In the genomic region with DNA sequence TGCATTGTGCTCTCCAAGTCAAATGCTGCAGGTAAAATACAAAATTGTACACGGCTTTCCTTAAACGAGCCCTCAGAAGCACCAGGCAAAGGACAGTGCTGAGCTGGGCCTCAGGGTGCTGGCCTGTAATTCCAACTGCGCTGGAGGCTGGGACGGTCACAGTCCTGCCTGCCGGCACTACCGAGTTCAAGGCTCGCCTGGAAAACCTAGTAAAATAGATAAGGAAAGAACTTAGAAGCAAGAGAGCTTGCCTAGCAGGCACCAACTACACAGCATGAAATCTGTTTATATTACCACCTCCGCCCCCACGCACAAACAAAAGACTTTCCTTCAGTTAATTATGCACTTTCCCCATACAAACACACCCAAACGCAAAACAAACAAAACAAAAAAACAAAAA, we compare ENCODE assay signal across 14 mouse cellular contexts. TPM values are rescaled to one million over a fixed set of nuclear protein-coding genes. Genes with fewer than 3 reads are reported as not detected.
DNase-seq lines count a peak whose midpoint lies in the region; ATAC-seq and TF ChIP-seq lines count a peak whose summit lies in the region.
"Had no signal": no experiment of that assay in that cellular context is flagged by ENCODE, and none has a peak within 500 bp of the region (broad histone marks: within the 10 kb centered on the region; RNA-seq: fewer than 3 reads in every experiment).

No protein-coding gene starts in this region.

- H3K4me1 ChIP-seq in forebrain, postnatal 0 days (ENCODE audit: insufficient read depth): peaks cover 6% of the 10 kb centered on the region; the same call in 1 of the 2 replicates
- H3K4me1 ChIP-seq in forebrain, embryonic 12.5 days: peaks cover 27% of the 10 kb centered on the region
- H3K4me1 ChIP-seq in kidney, embryonic 16.5 days (ENCODE audit: insufficient read depth, low read length): peaks cover 19% of the 10 kb centered on the region
- H3K4me1 ChIP-seq in embryonic facial prominence, embryonic 14.5 days (ENCODE audit: control insufficient read depth, insufficient read depth, low read length): peaks cover 3% of the 10 kb centered on the region; the same call in 1 of the 2 replicates
- H3K4me1 ChIP-seq in midbrain, embryonic 15.5 days: peaks cover 21% of the 10 kb centered on the region

- no peak overlapping the region for H3ac ChIP-seq in myocyte (ENCODE audit: control insufficient read depth, insufficient read length)

- peak overlapping the region; percentile 45; the same call in 1 of the 2 replicates for H3K27ac ChIP-seq in forebrain, postnatal 0 days (ENCODE audit: low read depth, low read length)
- H3K27ac ChIP-seq in forebrain, embryonic 12.5 days: no peak overlapping the region
- no peak overlapping the region for H3K27ac ChIP-seq in kidney, embryonic 16.5 days (ENCODE audit: low read length)
- H3K27ac ChIP-seq in embryonic facial prominence, embryonic 14.5 days (replicated peaks; ENCODE audit: low read depth, low read length): no peak overlapping the region
- H3K27ac ChIP-seq in midbrain, embryonic 15.5 days: no peak overlapping the region
- H3K27ac ChIP-seq: embryonic facial prominence, embryonic 12.5 days had no signal

- H3K4me2 ChIP-seq in forebrain, postnatal 0 days (ENCODE audit: low read depth): no peak overlapping the region
- H3K4me2 ChIP-seq in forebrain, embryonic 12.5 days: no peak overlapping the region
- H3K4me2 ChIP-seq in kidney, embryonic 16.5 days (replicated peaks; ENCODE audit: low read depth, low read length): peak overlapping the region; percentile 97
- H3K4me2 ChIP-seq in embryonic facial prominence, embryonic 14.5 days (ENCODE audit: low read depth, low read length): peak overlapping the region; percentile 93
- H3K4me2 ChIP-seq in myocyte (ENCODE audit: low read depth): peak overlapping the region; percentile 93
- no peak overlapping the region for H3K4me2 ChIP-seq in midbrain, embryonic 15.5 days

- H3K9ac ChIP-seq in forebrain, postnatal 0 days: no peak overlapping the region
- H3K9ac ChIP-seq in forebrain, embryonic 12.5 days: no peak overlapping the region
- no peak overlapping the region for H3K9ac ChIP-seq in kidney, embryonic 16.5 days (replicated peaks; ENCODE audit: low read length)
- 0 out of 2 replicates have a peak overlapping the region, but pooled peaks have one; percentile 81 for H3K9ac ChIP-seq in embryonic facial prominence, embryonic 14.5 days (ENCODE audit: low read depth, low read length)
- H3K9ac ChIP-seq in midbrain, embryonic 15.5 days: no peak overlapping the region

- no peak overlapping the region for H3K4me3 ChIP-seq in forebrain, postnatal 0 days (ENCODE audit: low read depth, low read length)
- H3K4me3 ChIP-seq in forebrain, embryonic 12.5 days (replicated peaks): no peak overlapping the region
- H3K4me3 ChIP-seq in kidney, embryonic 16.5 days (ENCODE audit: low read length): no peak overlapping the region; the same call in 1 of the 2 replicates
- H3K4me3 ChIP-seq in embryonic facial prominence, embryonic 14.5 days (ENCODE audit: low read depth, low read length): peak overlapping the region; percentile 59
- peak overlapping the region; percentile 48 for H3K4me3 ChIP-seq in myocyte
- H3K4me3 ChIP-seq in midbrain, embryonic 15.5 days: no peak overlapping the region

- peaks cover 33% of the 10 kb centered on the region for H3K79me2 ChIP-seq in myocyte (ENCODE audit: control insufficient read depth, insufficient read depth)

- TF ChIP-seq POLR2A in myocyte (IDR thresholded peaks at IDR 0.05; ENCODE audit: insufficient read length, low read depth): no peak

- H3K27me3 ChIP-seq in forebrain, postnatal 0 days (ENCODE audit: insufficient read depth, low read length): peaks cover 8% of the 10 kb centered on the region
- H3K27me3 ChIP-seq in forebrain, embryonic 12.5 days: peaks cover 73% of the 10 kb centered on the region
- H3K27me3 ChIP-seq in kidney, embryonic 16.5 days (ENCODE audit: insufficient read depth, low read length): 0 out of 2 replicates have a peak, but pooled peaks cover 6% of the 10 kb centered on the region
- H3K27me3 ChIP-seq in embryonic facial prominence, embryonic 14.5 days (replicated peaks; ENCODE audit: control insufficient read depth, insufficient read depth, low read length): peaks cover 20% of the 10 kb centered on the region
- H3K27me3 ChIP-seq in myocyte (ENCODE audit: control insufficient read depth, insufficient read depth, insufficient read length): no peaks in the 10 kb centered on the region
- peaks cover 38% of the 10 kb centered on the region for H3K27me3 ChIP-seq in midbrain, embryonic 15.5 days (replicated peaks)

- TF ChIP-seq CTCF in forebrain, postnatal 0 days (IDR thresholded peaks at IDR 0.05; ENCODE audit: low read depth): no peak

- DNase-seq in forebrain, postnatal 0 days: no peak
- no peak for DNase-seq in kidney, postnatal 4 days
- DNase-seq in embryonic facial prominence, embryonic 14.5 days (ENCODE audit: low spot score): no peak
- DNase-seq in adrenal gland, adult 2 months: no peak
- DNase-seq: cerebellum, adult 9-10 months; kidney, adult 9 months; left cerebral cortex, postnatal 4 days; lung, postnatal 10 days; right cerebral cortex, postnatal 14 days had no signal

- H3K36me3 ChIP-seq in forebrain, postnatal 0 days (ENCODE audit: insufficient read depth): no peaks in the 10 kb centered on the region
- H3K36me3 ChIP-seq in forebrain, embryonic 12.5 days (replicated peaks): no peaks in the 10 kb centered on the region
- no peaks in the 10 kb centered on the region for H3K36me3 ChIP-seq in kidney, embryonic 16.5 days (ENCODE audit: insufficient read depth, low read length)
- no peaks in the 10 kb centered on the region for H3K36me3 ChIP-seq in embryonic facial prominence, embryonic 14.5 days (ENCODE audit: control insufficient read depth, insufficient read depth, low read length)
- H3K36me3 ChIP-seq in myocyte (ENCODE audit: control insufficient read depth, insufficient read depth): no peaks in the 10 kb centered on the region
- no peaks in the 10 kb centered on the region for H3K36me3 ChIP-seq in midbrain, embryonic 15.5 days (replicated peaks)
- H3K36me3 ChIP-seq: embryonic facial prominence, embryonic 12.5 days had no signal

- ATAC-seq in forebrain, postnatal 0 days: no peak
- ATAC-seq in forebrain, embryonic 12.5 days (ENCODE audit: low FRiP score): no peak
- no peak for ATAC-seq in kidney, embryonic 16.5 days (ENCODE audit: low FRiP score, low TSS enrichment)
- no peak for ATAC-seq in embryonic facial prominence, embryonic 14.5 days (ENCODE audit: low read depth)
- no peak for ATAC-seq in midbrain, embryonic 15.5 days (replicated peaks)

- 53% methylated on average over 10 of the region's 10 CpGs for WGBS in forebrain, postnatal 0 days
- 46% methylated on average over 10 of the region's 10 CpGs for WGBS in forebrain, embryonic 12.5 days
- WGBS in kidney, embryonic 16.5 days: 64% methylated on average over 10 of the region's 10 CpGs
- 58% methylated on average over 10 of the region's 10 CpGs for WGBS in embryonic facial prominence, embryonic 14.5 days
- 55% methylated on average over 10 of the region's 10 CpGs for WGBS in midbrain, embryonic 15.5 days

- H3K9me3 ChIP-seq in forebrain, postnatal 0 days (ENCODE audit: low read length): no peaks in the 10 kb centered on the region
- no peaks in the 10 kb centered on the region for H3K9me3 ChIP-seq in forebrain, embryonic 12.5 days
- H3K9me3 ChIP-seq in kidney, embryonic 16.5 days (ENCODE audit: low read length): no peaks in the 10 kb centered on the region
- H3K9me3 ChIP-seq in embryonic facial prominence, embryonic 14.5 days (ENCODE audit: control insufficient read depth, low read length): no peaks in the 10 kb centered on the region
- no peaks in the 10 kb centered on the region for H3K9me3 ChIP-seq in midbrain, embryonic 15.5 days
- H3K9me3 ChIP-seq: embryonic facial prominence, embryonic 12.5 days had no signal

TF ChIP-seq in myocyte, 11 proteins besides CTCF, POLR2A, EP300 and RAD21 (continues in another document):
- TF ChIP-seq TCF12 (IDR thresholded peaks at IDR 0.05; ENCODE audit: insufficient read depth, poor library complexity, severe bottlenecking) (no peak), MAX (IDR thresholded peaks at IDR 0.05; ENCODE audit: low read depth) (no peak)

RNA-seq across cellular contexts. Expression of gene Nexn, which starts 1.8 kb away (rescaled TPM):
- total RNA-seq in forebrain, postnatal 0 days (2014; rRNA removed): 0.38 and 0.77 TPM in 2 replicates
- polyA plus RNA-seq in forebrain, postnatal 0 days (2015; fragmentation: Nextera tagmentation; extraction: Ambion mirVana): 3.1 and 4.2 TPM in 2 replicates
- polyA plus RNA-seq in forebrain, embryonic 12.5 days (2016; fragmentation: Nextera tagmentation; extraction: Ambion mirVana): 3.4 and 6.3 TPM in 2 replicates
- 9.5 and 10.9 TPM in 2 replicates for polyA plus RNA-seq in kidney, embryonic 16.5 days (2015; fragmentation: Nextera tagmentation; extraction: Ambion mirVana)
- polyA plus RNA-seq in embryonic facial prominence, embryonic 14.5 days (2014; fragmentation: Nextera tagmentation; extraction: Ambion mirVana): 30.8 and 42.0 TPM in 2 replicates
- 24.9 TPM for polyA plus RNA-seq in myocyte (2012; fragmentation: generic; extraction: Trizol)
- polyA plus RNA-seq in midbrain, embryonic 15.5 days (2015; fragmentation: Nextera tagmentation; extraction: Ambion mirVana): 0.88 and 2.2 TPM in 2 replicates
- 1 to 10 TPM; 3.7 TPM for total RNA-seq in adrenal gland, adult 2 months (2021)
- not detected in 2 replicates for polyA plus RNA-seq in adrenal gland, adult 2 months (2012; rRNA removed)

RNA-seq across cellular contexts. Expression of gene Fubp1, which starts 54.2 kb away (rescaled TPM):
- 230 and 257 TPM in 2 replicates for total RNA-seq in forebrain, postnatal 0 days (2014; rRNA removed)
- 127 and 135 TPM in 2 replicates for polyA plus RNA-seq in forebrain, postnatal 0 days (2015; fragmentation: Nextera tagmentation; extraction: Ambion mirVana)
- polyA plus RNA-seq in forebrain, embryonic 12.5 days (2016; fragmentation: Nextera tagmentation; extraction: Ambion mirVana): 437 and 443 TPM in 2 replicates
- 258 and 286 TPM in 2 replicates for polyA plus RNA-seq in kidney, embryonic 16.5 days (2015; fragmentation: Nextera tagmentation; extraction: Ambion mirVana)
- polyA plus RNA-seq in embryonic facial prominence, embryonic 14.5 days (2014; fragmentation: Nextera tagmentation; extraction: Ambion mirVana): 199 and 200 TPM in 2 replicates
- 27.9 TPM for polyA plus RNA-seq in myocyte (2012; fragmentation: generic; extraction: Trizol)
- 227 and 232 TPM in 2 replicates for polyA plus RNA-seq in midbrain, embryonic 15.5 days (2015; fragmentation: Nextera tagmentation; extraction: Ambion mirVana)
- total RNA-seq in adrenal gland, adult 2 months (2021): 100 to 1,000 TPM; 118 to 137 TPM
- 71.8 and 97.5 TPM in 2 replicates for polyA plus RNA-seq in adrenal gland, adult 2 months (2012; rRNA removed)

RNA-seq across cellular contexts. Expression of gene Dnajb4, which starts 54.3 kb away (rescaled TPM):
- total RNA-seq in forebrain, postnatal 0 days (2014; rRNA removed): 36.1 and 39.7 TPM in 2 replicates
- 28.9 and 41.5 TPM in 2 replicates for polyA plus RNA-seq in forebrain, postnatal 0 days (2015; fragmentation: Nextera tagmentation; extraction: Ambion mirVana)
- polyA plus RNA-seq in forebrain, embryonic 12.5 days (2016; fragmentation: Nextera tagmentation; extraction: Ambion mirVana): 26.6 and 28.7 TPM in 2 replicates
- 34.1 and 34.2 TPM in 2 replicates for polyA plus RNA-seq in kidney, embryonic 16.5 days (2015; fragmentation: Nextera tagmentation; extraction: Ambion mirVana)
- 32.6 and 36.5 TPM in 2 replicates for polyA plus RNA-seq in embryonic facial prominence, embryonic 14.5 days (2014; fragmentation: Nextera tagmentation; extraction: Ambion mirVana)
- 8.1 TPM for polyA plus RNA-seq in myocyte (2012; fragmentation: generic; extraction: Trizol)
- polyA plus RNA-seq in midbrain, embryonic 15.5 days (2015; fragmentation: Nextera tagmentation; extraction: Ambion mirVana): 40.0 and 41.0 TPM in 2 replicates
- 10 to 100 TPM; 44.1 to 63.9 TPM for total RNA-seq in adrenal gland, adult 2 months (2021)
- polyA plus RNA-seq in adrenal gland, adult 2 months (2012; rRNA removed): 4.1 and 4.4 TPM in 2 replicates

Comparison
In these comparisons a context has a peak if more than half of its experiments do, and no peak if none do; other contexts are left out.
1. H3K4me2 ChIP-seq: peak in kidney, embryonic 16.5 days (single experiment), embryonic facial prominence, embryonic 14.5 days (single experiment) and myocyte (single experiment); none in forebrain, postnatal 0 days (single experiment), forebrain, embryonic 12.5 days (single experiment) and midbrain, embryonic 15.5 days (single experiment).
2. H3K4me3 ChIP-seq: peak in embryonic facial prominence, embryonic 14.5 days (single experiment) and myocyte (single experiment); none in forebrain, postnatal 0 days (single experiment), forebrain, embryonic 12.5 days (single experiment), kidney, embryonic 16.5 days (single experiment) and midbrain, embryonic 15.5 days (single experiment).